Mouse (Mus musculus): ENCODE measurements around the gene Scube1. TPM values are rescaled to one million over a fixed set of nuclear protein-coding genes. Genes with fewer than 3 reads are reported as not detected.

Scube1 gene
- polyA plus RNA-seq, 1 experiment from 2014 or later = 32.9 TPM

GRCm38 (mm10) chr15:83636759-83637158 lies 88.1 kb downstream of the Scube1 start:
- no peaks in the 10 kb centered on the region; the same call in 1 of the 2 replicates for H3K36me3 ChIP-seq (ENCODE audit: control insufficient read depth, insufficient read depth, low read length)
- peaks cover 9% of the 10 kb centered on the region; the same call in 1 of the 2 replicates for H3K4me1 ChIP-seq (ENCODE audit: control insufficient read depth, insufficient read depth, low read length)

GRCm38 (mm10) chr15:83635251-83635650 lies 89.6 kb downstream of the Scube1 start:
- no peak overlapping the region for H3K4me3 ChIP-seq (ENCODE audit: low read depth, low read length)
- H3K4me1 ChIP-seq (ENCODE audit: control insufficient read depth, insufficient read depth, low read length) = peaks cover 9% of the 10 kb centered on the region; the same call in 1 of the 2 replicates
- H3K4me2 ChIP-seq (ENCODE audit: low read depth) = no peak overlapping the region
- no peak overlapping the region for H3K27ac ChIP-seq (ENCODE audit: low read depth, low read length)
- no peak overlapping the region for H3K9ac ChIP-seq (ENCODE audit: low read length)
- no peak for ATAC-seq (ENCODE audit: insufficient read depth, low FRiP score, low TSS enrichment)
- no peaks in the 10 kb centered on the region for H3K9me3 ChIP-seq (ENCODE audit: control insufficient read depth, low read length)
- H3K36me3 ChIP-seq (ENCODE audit: control insufficient read depth, insufficient read depth, low read length) = peaks cover under 1% of the 10 kb centered on the region
- WGBS = 39% methylated on average over 3 of the region's 3 CpGs
- no peak for DNase-seq (ENCODE audit: low spot score)
- H3K27me3 ChIP-seq (ENCODE audit: control insufficient read depth, insufficient read depth, low read length) = no peaks in the 10 kb centered on the region

More at GRCm38 (mm10) chr15:83636759-83637158, 88.1 kb downstream of the Scube1 start:
- DNase-seq (ENCODE audit: low spot score) (no peak), ATAC-seq (ENCODE audit: insufficient read depth, low FRiP score, low TSS enrichment) (no peak)
- Histone ChIP-seq H3K4me2 (ENCODE audit: low read depth) (no peak overlapping the region), H3K9me3 (ENCODE audit: control insufficient read depth, low read length) (no peaks in the 10 kb centered on the region), H3K4me3 (ENCODE audit: low read depth, low read length) (no peak overlapping the region), H3K27ac (ENCODE audit: low read depth, low read length) (no peak overlapping the region), H3K27me3 (ENCODE audit: control insufficient read depth, insufficient read depth, low read length) (no peaks in the 10 kb centered on the region), H3K9ac (ENCODE audit: low read length) (no peak overlapping the region)
- 64% methylated on average over 6 of the region's 6 CpGs for WGBS

- no peak overlapping the region for H3K27ac ChIP-seq (ENCODE audit: low read depth, low read length)
- ATAC-seq (ENCODE audit: insufficient read depth, low FRiP score, low TSS enrichment) (no peak), DNase-seq (ENCODE audit: low spot score) (no peak)
- no peak overlapping the region for H3K4me3 ChIP-seq (ENCODE audit: low read depth, low read length)
- no peak overlapping the region for H3K4me2 ChIP-seq (ENCODE audit: low read depth)
- peaks cover 3% of the 10 kb centered on the region; the same call in 1 of the 2 replicates for H3K4me1 ChIP-seq (ENCODE audit: control insufficient read depth, insufficient read depth, low read length)
- no peaks in the 10 kb centered on the region for H3K27me3 ChIP-seq (ENCODE audit: control insufficient read depth, insufficient read depth, low read length)
- no peak overlapping the region for H3K9ac ChIP-seq (ENCODE audit: low read length)
- peaks cover 6% of the 10 kb centered on the region for H3K36me3 ChIP-seq (ENCODE audit: control insufficient read depth, insufficient read depth, low read length)
- WGBS = 14% methylated on average over 1 of the region's 1 CpGs
- H3K9me3 ChIP-seq (ENCODE audit: control insufficient read depth, low read length) = peaks cover 3% of the 10 kb centered on the region; the same call in 1 of the 2 replicates
Measured at GRCm38 (mm10) chr15:83634076-83634475, 90.7 kb downstream of the Scube1 start.

- Histone ChIP-seq H3K36me3 (ENCODE audit: control insufficient read depth, insufficient read depth, low read length) (peaks cover 6% of the 10 kb centered on the region), H3K4me2 (ENCODE audit: low read depth) (no peak overlapping the region), H3K4me1 (ENCODE audit: control insufficient read depth, insufficient read depth, low read length) (no peaks in the 10 kb centered on the region), H3K9me3 (ENCODE audit: control insufficient read depth, low read length) (peaks cover 3% of the 10 kb centered on the region; the same call in 1 of the 2 replicates), H3K4me3 (ENCODE audit: low read depth, low read length) (no peak overlapping the region), H3K27ac (ENCODE audit: low read depth, low read length) (no peak overlapping the region), H3K27me3 (ENCODE audit: control insufficient read depth, insufficient read depth, low read length) (no peaks in the 10 kb centered on the region), H3K9ac (ENCODE audit: low read length) (no peak overlapping the region)
- ATAC-seq (ENCODE audit: insufficient read depth, low FRiP score, low TSS enrichment) (no peak), DNase-seq (ENCODE audit: low spot score) (no peak)
- WGBS = 77% methylated on average over 7 of the region's 7 CpGs
Measured at GRCm38 (mm10) chr15:83631071-83631470, 93.8 kb downstream of the Scube1 start.

GRCm38 (mm10) chr15:83629716-83630115 lies 95.1 kb downstream of the Scube1 start:
- H3K9ac ChIP-seq (ENCODE audit: low read length) = no peak overlapping the region
- DNase-seq (ENCODE audit: low spot score) (no peak), ATAC-seq (ENCODE audit: insufficient read depth, low FRiP score, low TSS enrichment) (no peak)
- no peak overlapping the region for H3K4me2 ChIP-seq (ENCODE audit: low read depth)
- peaks cover 3% of the 10 kb centered on the region; the same call in 1 of the 2 replicates for H3K9me3 ChIP-seq (ENCODE audit: control insufficient read depth, low read length)
- H3K4me3 ChIP-seq (ENCODE audit: low read depth, low read length) = no peak overlapping the region
- H3K4me1 ChIP-seq (ENCODE audit: control insufficient read depth, insufficient read depth, low read length) = no peaks in the 10 kb centered on the region
- H3K27me3 ChIP-seq (ENCODE audit: control insufficient read depth, insufficient read depth, low read length) = no peaks in the 10 kb centered on the region
- H3K36me3 ChIP-seq (ENCODE audit: control insufficient read depth, insufficient read depth, low read length) = peaks cover 6% of the 10 kb centered on the region
- WGBS = 72% methylated on average over 3 of the region's 3 CpGs
- no peak overlapping the region for H3K27ac ChIP-seq (ENCODE audit: low read depth, low read length)

GRCm38 (mm10) chr15:83626142-83626645 lies 98.6 kb downstream of the Scube1 start:
- DNase-seq (ENCODE audit: low spot score) = no peak
- Histone ChIP-seq H3K9ac (ENCODE audit: low read length) (no peak overlapping the region), H3K27ac (ENCODE audit: low read depth, low read length) (no peak overlapping the region), H3K27me3 (ENCODE audit: control insufficient read depth, insufficient read depth, low read length) (no peaks in the 10 kb centered on the region), H3K4me1 (ENCODE audit: control insufficient read depth, insufficient read depth, low read length) (no peaks in the 10 kb centered on the region), H3K4me3 (ENCODE audit: low read depth, low read length) (no peak overlapping the region), H3K4me2 (ENCODE audit: low read depth) (no peak overlapping the region), H3K9me3 (ENCODE audit: control insufficient read depth, low read length) (peaks cover 3% of the 10 kb centered on the region; the same call in 1 of the 2 replicates), H3K36me3 (ENCODE audit: control insufficient read depth, insufficient read depth, low read length) (peaks cover 6% of the 10 kb centered on the region)
- no peak for ATAC-seq (ENCODE audit: insufficient read depth, low FRiP score, low TSS enrichment)
- WGBS = 98% methylated on average over 2 of the region's 2 CpGs

- Histone ChIP-seq H3K27ac (ENCODE audit: low read depth, low read length) (no peak overlapping the region), H3K9ac (ENCODE audit: low read length) (no peak overlapping the region), H3K4me2 (ENCODE audit: low read depth) (no peak overlapping the region), H3K4me1 (ENCODE audit: control insufficient read depth, insufficient read depth, low read length) (no peaks in the 10 kb centered on the region), H3K36me3 (ENCODE audit: control insufficient read depth, insufficient read depth, low read length) (peaks cover 9% of the 10 kb centered on the region), H3K27me3 (ENCODE audit: control insufficient read depth, insufficient read depth, low read length) (no peaks in the 10 kb centered on the region), H3K4me3 (ENCODE audit: low read depth, low read length) (no peak overlapping the region), H3K9me3 (ENCODE audit: control insufficient read depth, low read length) (no peaks in the 10 kb centered on the region)
- 88% methylated on average over 3 of the region's 3 CpGs for WGBS
- no peak for DNase-seq (ENCODE audit: low spot score)
- ATAC-seq (ENCODE audit: insufficient read depth, low FRiP score, low TSS enrichment) = no peak
Measured at GRCm38 (mm10) chr15:83615245-83615644, 109.6 kb downstream of the Scube1 start.

- H3K4me1 ChIP-seq (ENCODE audit: control insufficient read depth, insufficient read depth, low read length) = no peaks in the 10 kb centered on the region
- WGBS = 47% methylated on average over 15 of the region's 15 CpGs
- ATAC-seq (ENCODE audit: insufficient read depth, low FRiP score, low TSS enrichment) = no peak
- no peaks in the 10 kb centered on the region for H3K27me3 ChIP-seq (ENCODE audit: control insufficient read depth, insufficient read depth, low read length)
- H3K4me3 ChIP-seq (ENCODE audit: low read depth, low read length) = no peak overlapping the region
- peaks cover 2% of the 10 kb centered on the region; the same call in 1 of the 2 replicates for H3K36me3 ChIP-seq (ENCODE audit: control insufficient read depth, insufficient read depth, low read length)
- no peak overlapping the region for H3K9ac ChIP-seq (ENCODE audit: low read length)
- no peak overlapping the region for H3K27ac ChIP-seq (ENCODE audit: low read depth, low read length)
- H3K4me2 ChIP-seq (ENCODE audit: low read depth) = no peak overlapping the region
- DNase-seq (ENCODE audit: low spot score) = peak; percentile 69
- no peaks in the 10 kb centered on the region for H3K9me3 ChIP-seq (ENCODE audit: control insufficient read depth, low read length)
Measured at GRCm38 (mm10) chr15:83607115-83607802, 117.6 kb downstream of the Scube1 start.

- no peak for ATAC-seq (ENCODE audit: insufficient read depth, low FRiP score, low TSS enrichment)
Measured at GRCm38 (mm10) chr15:83606700-83607099, 118.1 kb downstream of the Scube1 start.

More at GRCm38 (mm10) chr15:83606700-83607099, 118.1 kb downstream of the Scube1 start:
- no peaks in the 10 kb centered on the region for H3K27me3 ChIP-seq (ENCODE audit: control insufficient read depth, insufficient read depth, low read length)
- H3K27ac ChIP-seq (ENCODE audit: low read depth, low read length) = no peak overlapping the region
- H3K4me2 ChIP-seq (ENCODE audit: low read depth) = no peak overlapping the region
- no peaks in the 10 kb centered on the region for H3K9me3 ChIP-seq (ENCODE audit: control insufficient read depth, low read length)
- no peak for DNase-seq (ENCODE audit: low spot score)
- no peak overlapping the region for H3K9ac ChIP-seq (ENCODE audit: low read length)
- H3K4me3 ChIP-seq (ENCODE audit: low read depth, low read length) = no peak overlapping the region
- H3K4me1 ChIP-seq (ENCODE audit: control insufficient read depth, insufficient read depth, low read length) = no peaks in the 10 kb centered on the region
- H3K36me3 ChIP-seq (ENCODE audit: control insufficient read depth, insufficient read depth, low read length) = peaks cover 2% of the 10 kb centered on the region; the same call in 1 of the 2 replicates
- WGBS = 90% methylated on average over 8 of the region's 8 CpGs

Measured in neural tube, embryonic 11.5 days (tissue).